Mouse (Mus musculus) myocyte (in vitro differentiated cells): ENCODE results near the gene F2rl3.

Experiments used
- CEBPB ChIP-seq: IDR thresholded peaks from 2 replicates; pipeline ENCODE4 v1.6.1; 2011; ENCODE audit warnings: mild to moderate bottlenecking, moderate library complexity; ENCODE audit not compliant: poor library complexity, insufficient read depth, severe bottlenecking
- E2F4 ChIP-seq: IDR thresholded peaks from one replicate; pipeline ENCODE4 v1.6.1; 2011; ENCODE audit warnings: mild to moderate bottlenecking, control low read depth, moderate library complexity; ENCODE audit not compliant: insufficient read depth
- MAX ChIP-seq: IDR thresholded peaks from one replicate; pipeline ENCODE4 v1.6.1; 2011; ENCODE audit warnings: low read depth, mild to moderate bottlenecking, control low read depth
- MYOD1 ChIP-seq, 3 experiments: IDR thresholded peaks; one replicate each; pipeline ENCODE4 v1.6.1; 2011; ENCODE audit warnings: control low read depth in 2 of 3, low read depth in 2 of 3, mild to moderate bottlenecking in 2 of 3, moderate library complexity in 1 of 3; ENCODE audit not compliant: insufficient read length in 2 of 3, control insufficient read depth in 1 of 3
- MYOG ChIP-seq, 3 experiments: IDR thresholded peaks; one replicate each; pipeline ENCODE4 v1.6.1; 2011; ENCODE audit warnings: control low read depth in 2 of 3, low read depth in 2 of 3, mild to moderate bottlenecking in 2 of 3; ENCODE audit not compliant: insufficient read length in 2 of 3, control insufficient read depth in 1 of 3, insufficient read depth in 1 of 3
- POLR2A ChIP-seq: IDR thresholded peaks from one replicate; pipeline ENCODE4 v1.6.1; 2011; ENCODE audit warnings: low read depth, mild to moderate bottlenecking, control low read depth, moderate library complexity; ENCODE audit not compliant: insufficient read length
- POLR2AphosphoS2 ChIP-seq: IDR thresholded peaks from one replicate; pipeline ENCODE4 v1.6.1; 2011; ENCODE audit warnings: low read depth, control low read depth; ENCODE audit not compliant: insufficient read length
- REST ChIP-seq: IDR thresholded peaks from one replicate; pipeline ENCODE4 v1.6.1; 2011; ENCODE audit warnings: mild to moderate bottlenecking, control low read depth, moderate library complexity; ENCODE audit not compliant: insufficient read depth, insufficient read length
- SRF ChIP-seq: IDR thresholded peaks from one replicate; pipeline ENCODE4 v1.6.1; 2011; ENCODE audit warnings: low read depth; ENCODE audit not compliant: control insufficient read depth, insufficient read length
- TCF12 ChIP-seq: IDR thresholded peaks from one replicate; pipeline ENCODE4 v1.6.1; 2011; ENCODE audit warnings: mild to moderate bottlenecking, control low read depth; ENCODE audit not compliant: poor library complexity, insufficient read depth, severe bottlenecking
- TCF3 ChIP-seq: IDR thresholded peaks from one replicate; pipeline ENCODE4 v1.6.1; 2011; ENCODE audit warnings: low read depth, control low read depth; ENCODE audit not compliant: insufficient read length
- USF1 ChIP-seq: IDR thresholded peaks from one replicate; pipeline ENCODE4 v1.6.1; 2011; ENCODE audit warnings: low read depth, mild to moderate bottlenecking, control low read depth, moderate library complexity

DNA sequence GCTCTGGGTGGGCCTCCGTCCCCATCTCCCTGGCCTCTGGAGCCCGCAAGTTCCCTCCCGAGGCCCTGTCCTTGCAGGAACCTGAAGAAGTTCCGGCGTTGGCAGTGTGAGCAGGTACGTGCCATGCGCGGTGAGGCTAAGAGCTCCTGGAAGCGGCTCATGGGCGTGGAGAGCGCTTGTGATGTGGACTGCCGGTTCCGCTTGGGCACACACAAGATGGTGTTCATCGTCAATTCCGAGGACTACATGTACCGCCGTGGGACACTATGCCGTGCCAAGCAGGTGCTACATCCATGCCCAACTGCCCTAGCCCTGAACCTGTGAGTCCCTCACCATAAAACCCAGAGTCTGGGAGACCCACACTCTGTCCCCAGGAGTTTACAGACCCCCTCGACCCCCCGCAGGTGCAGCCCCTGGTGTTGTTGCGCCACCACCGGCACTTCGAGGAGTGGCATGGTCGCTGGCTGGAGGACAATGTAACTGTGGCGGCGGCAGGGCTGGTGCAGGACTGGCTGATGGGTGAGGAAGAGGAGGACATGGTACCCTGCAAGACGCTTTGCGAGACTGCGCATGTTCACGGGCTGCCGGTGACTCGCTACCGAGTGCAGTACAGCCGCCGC, 4.8 kb upstream of the F2rl3 start:
- TF ChIP-seq POLR2A (no peak), MYOD1 (IDR thresholded peaks at IDR 0.05; ENCODE audit: control insufficient read depth in 1 of 3, insufficient read length in 2 of 3, low read depth in 2 of 3) (no peak), CEBPB (no peak), E2F4 (no peak), REST (no peak), USF1 (no peak), TCF12 (no peak), MAX (no peak), SRF (no peak), POLR2AphosphoS2 (no peak), MYOG (IDR thresholded peaks at IDR 0.05; ENCODE audit: control insufficient read depth in 1 of 3, insufficient read depth in 1 of 3, insufficient read length in 2 of 3, low read depth in 2 of 3) (no peak), TCF3 (no peak)
